Mouse (Mus musculus) 3134 (cell line): ENCODE data around the gene Ankle1.
A peak's percentile ranks its signal among the peaks of the same experiment; 100 is the strongest.

Source experiments
- DNase-seq: peaks from one replicate; pipeline ENCODE4 v3.0.0-alpha.2; 2011; ENCODE audit warnings: low spot score; ENCODE audit not compliant: insufficient read length; ENCODE audit errors: extremely low read depth

Ankle1 gene

DNA sequence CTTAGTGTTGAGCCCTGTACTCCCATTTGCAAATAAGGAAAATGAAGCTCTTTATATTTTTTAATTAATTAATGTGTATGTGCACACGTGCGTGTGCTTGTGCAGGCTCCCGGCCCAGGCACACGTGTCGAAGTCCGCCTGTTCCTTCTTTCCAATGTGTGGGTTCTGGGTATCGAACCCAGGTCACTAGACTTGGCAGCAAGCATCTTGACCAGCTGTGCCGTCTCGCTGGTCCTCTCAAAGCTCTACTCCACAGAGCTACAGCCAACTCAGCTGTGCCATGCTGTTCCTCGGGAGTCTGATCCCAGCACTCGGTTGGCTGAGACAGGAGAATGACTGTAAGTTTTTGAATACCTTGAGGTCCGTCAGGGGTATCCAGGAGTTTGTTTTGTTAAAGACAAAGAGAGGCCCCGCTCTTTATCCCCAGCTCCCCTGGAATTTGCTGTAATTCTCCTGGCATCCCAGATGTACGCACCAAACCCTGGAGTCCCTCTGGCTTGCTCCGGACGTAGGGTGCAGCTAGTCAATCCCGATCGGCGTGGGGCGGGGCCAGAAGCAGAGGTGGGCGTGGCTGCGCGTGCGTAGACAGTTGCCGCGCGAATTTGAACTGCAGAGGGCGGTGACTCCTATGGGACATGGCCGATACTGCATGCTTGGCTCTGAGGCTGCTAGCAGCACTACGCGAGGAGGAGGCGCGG is at the start of gene Ankle1:
TSS of gene Ankle1 (plus strand) at position 610 of the 698 bp plus-strand sequence.
- DNase-seq = peak; percentile 98

DNA sequence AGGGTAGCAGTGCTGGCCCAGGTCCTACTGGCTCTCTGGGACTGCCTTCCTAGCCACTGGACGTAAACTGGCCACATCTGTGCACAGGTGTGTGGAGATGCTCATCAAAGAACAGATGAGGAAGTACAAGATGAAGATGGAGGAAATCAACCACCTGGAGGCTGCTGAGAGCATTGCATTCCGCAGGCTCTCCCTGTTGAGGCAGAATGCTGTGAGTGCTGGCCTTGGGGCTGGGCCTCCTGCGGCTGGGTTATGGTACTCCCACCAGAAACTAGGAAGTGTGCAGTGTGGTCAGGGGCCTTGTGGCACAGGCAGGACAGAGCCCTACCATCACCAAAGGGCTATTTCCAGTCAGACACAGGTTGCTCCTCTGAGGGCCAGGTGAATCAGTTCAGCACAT is 47.8 kb upstream of the Ankle1 start:
- no peak for DNase-seq

DNA sequence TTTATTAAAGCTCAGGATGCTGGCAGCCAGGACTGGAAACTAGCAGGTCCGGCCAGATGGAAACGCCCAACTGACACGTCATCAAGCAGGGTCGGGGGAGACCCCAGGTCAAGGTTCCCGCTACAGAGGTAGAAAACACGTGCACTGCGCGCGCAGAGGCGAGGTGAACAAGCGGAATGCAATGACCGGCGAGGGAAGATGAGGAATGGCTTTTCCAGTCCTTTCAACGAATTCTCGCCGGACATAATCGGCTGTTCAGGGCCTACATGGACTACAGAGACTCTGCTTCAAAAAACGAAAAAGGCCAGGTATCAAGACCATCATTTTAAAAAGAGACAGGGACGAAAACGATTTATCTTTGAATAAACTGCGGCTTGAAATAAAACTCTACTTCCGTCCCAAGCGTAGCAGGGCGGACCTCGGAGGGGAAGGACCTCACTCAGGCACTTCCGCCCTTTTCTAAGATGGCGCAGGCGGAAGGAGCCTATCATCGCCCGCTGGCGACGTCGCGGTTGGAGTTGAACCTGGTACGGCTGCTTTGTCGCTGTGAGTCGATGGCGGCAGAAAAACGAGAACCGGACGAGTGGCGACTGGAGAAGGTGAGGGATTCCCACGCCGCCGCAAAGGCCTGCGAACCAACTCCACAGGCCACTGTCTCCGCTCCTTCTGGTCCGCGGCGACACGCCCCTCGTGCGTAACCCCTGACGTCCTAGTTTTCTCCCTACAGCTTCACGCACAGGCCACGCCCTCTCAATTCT is 38.9 kb upstream of the Ankle1 start, which contains the start of gene Use1:
TSS of gene Use1 (plus strand) at position 78 of the 758 bp plus-strand sequence.
- peak; percentile 95 for DNase-seq

DNA sequence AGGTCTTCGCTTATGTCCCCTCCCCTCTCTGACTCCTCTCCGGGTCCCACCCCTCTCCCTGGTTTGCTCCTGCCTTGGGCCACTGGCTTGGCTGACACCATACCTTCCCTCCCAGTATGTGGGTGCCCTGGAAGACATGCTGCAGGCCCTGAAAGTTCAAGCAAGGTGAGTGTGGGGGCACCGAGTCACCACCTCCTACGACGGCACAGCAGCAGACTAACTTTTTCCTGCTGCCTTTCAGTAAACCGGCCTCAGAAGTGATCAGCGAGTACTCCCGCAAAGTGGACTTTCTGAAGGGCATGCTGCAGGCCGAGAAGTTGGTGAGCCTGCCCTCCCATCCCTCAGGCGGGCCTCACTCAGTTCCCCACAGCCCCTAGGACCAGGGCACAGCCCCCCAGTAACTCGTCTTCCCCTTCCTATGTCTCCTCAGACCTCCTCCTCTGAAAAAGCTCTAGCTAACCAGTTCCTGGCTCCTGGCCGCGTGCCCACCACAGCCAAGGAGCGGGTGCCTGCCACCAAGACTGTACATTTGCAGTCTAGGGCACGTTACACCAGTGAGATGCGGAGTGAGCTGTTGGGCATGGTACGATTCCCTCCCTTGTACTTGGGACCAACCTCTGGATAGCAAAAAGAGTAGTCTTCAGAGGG is 38.2 kb upstream of the Ankle1 start:
- no peak for DNase-seq

DNA sequence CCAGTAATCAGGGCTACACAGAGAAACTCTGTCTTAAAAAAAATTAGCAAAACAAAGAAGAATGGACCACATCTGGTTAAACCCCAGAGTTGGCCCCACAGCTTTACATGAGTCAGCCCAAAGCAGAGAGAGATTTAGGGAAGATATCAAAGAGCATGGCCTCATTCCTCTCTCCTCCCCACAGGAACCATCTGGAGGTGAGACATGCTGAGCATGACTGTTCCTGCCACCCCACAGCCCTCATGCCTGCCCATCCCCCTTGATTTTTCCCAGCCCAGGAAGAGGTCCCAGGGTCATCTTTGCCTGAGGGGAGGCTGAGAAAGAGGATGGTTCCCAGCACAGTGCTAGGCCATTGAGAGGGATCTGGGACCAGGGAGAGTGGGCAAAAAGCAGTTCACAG is 37.4 kb upstream of the Ankle1 start:
- DNase-seq = no peak

DNA sequence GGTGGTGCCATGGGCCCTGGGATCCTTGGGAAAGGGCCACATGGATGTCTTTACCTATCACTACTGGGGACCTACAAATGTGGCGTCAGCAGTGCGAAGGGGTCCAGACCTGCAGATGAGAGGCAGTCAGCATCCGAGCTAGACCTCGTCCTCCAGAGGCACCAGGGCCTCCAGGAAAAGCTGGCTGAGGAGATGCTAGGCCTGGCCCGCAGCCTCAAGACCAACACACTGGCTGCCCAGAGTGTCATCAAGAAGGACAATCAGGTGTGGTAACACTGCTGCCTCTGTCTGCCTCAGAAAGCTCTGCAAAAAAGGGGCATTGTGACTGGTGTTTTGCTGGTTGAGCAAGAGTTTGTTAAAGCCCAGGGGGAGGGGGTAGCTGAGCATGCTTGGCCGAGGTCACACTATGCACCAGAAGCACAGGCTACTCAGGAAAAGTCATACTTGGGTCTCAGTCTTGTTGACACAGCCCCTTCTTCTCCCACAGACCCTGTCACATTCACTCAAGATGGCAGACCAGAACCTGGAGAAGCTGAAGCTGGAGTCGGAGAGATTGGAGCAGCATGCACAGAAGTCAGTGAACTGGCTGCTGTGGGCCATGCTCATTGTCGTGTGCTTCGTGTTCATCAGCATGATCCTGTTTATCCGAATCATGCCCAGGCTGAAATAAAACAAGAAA is 36.6 kb upstream of the Ankle1 start:
- no peak for DNase-seq

DNA sequence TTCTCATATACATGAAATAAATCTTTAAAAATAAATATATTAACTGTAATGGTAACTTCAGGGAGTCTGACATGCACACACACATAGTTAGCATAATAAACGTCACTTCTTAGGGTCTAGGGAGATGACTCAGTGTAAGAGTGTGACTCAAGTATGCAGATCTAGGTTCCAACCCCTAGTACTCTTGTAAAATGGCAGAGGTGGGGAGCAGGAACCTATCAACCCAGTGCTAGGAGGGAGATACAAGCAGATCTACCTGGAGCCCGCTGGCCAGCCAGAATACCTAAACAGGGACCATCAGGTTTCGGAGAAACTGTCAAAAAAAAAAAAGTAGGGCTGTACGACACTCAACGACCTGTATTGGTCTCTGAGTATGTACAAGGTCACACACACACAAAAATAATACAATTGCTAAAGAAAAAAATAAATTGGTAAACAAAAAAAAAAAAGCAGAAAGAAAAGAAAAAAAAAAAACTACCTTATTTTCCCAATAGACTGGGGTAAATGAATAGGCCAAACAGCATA is 35.0 kb upstream of the Ankle1 start:
- DNase-seq = peak; percentile 46

DNA sequence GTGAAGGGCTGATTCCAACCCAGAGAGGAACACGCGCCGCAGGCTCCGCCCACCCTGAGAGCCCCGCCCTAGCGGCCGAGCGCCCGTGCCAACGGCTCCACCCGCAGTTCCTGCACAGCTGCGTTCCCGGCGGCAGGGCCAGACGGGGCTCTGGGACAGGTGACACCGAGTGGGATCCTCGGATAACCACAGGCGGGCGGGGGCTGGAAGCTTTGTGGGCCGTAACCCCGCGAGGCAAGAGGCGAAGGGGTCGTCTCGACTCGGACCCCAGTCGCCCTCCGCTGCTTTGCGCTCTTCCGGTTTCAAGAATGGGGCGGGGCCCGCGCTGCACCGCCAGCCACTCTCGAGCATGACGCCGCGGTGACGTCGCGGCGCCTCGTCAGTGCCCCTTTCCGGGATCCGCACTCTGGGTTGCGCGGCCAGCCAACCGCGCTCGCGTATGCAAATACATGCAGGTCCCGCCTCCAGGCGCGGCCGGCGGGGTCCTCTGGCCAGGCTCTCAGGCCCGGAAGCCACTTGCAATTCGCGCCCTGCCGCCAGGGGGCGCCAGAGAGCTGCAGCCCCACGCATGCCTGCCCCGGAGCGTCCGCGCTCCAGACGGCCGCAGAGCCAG is 34.5 kb upstream of the Ankle1 start, which contains the start of gene Ocel1:
TSS of gene Ocel1 (plus strand) at position 63 of the 613 bp plus-strand sequence.
- DNase-seq = peak; percentile 98

DNA sequence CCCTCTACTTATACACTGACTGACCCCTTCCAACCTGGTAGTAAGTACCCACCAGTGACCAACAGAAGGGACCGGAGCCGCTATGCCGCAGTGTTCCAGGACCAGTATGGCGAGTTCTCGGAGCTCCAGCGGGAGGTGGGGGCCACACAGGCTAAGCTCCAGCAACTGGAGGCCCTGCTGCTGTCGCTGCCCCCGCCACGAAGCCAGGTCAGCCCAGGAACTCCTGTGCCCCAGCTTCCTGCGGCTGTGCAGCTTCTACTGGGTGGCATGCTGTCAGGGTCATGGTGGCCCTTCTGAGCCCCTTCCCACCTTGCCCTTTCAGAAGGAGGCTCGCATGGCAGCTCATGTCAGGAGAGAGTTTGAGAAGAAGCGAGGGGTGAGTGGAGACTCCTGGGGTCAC is 33.4 kb upstream of the Ankle1 start:
- no peak for DNase-seq

DNA sequence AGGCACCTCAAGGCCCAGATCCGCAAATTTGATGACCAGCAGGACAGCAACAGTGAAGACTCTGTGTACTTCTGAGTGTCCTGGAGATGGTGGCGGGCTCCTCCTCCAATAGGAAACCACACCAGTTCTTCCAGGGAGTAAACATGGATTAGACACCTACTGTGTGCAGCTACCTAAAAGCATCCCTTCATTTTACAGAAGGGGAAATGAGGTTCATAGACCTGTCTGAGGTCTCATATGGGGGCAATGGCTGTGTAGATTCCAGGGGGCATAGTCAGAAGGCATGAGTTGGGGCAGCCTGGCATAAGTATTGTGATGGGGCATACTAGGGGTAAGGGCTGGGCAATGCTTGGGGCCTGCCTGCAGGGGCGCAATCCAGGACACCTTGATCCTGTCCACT is 32.8 kb upstream of the Ankle1 start:
- no peak for DNase-seq

DNA sequence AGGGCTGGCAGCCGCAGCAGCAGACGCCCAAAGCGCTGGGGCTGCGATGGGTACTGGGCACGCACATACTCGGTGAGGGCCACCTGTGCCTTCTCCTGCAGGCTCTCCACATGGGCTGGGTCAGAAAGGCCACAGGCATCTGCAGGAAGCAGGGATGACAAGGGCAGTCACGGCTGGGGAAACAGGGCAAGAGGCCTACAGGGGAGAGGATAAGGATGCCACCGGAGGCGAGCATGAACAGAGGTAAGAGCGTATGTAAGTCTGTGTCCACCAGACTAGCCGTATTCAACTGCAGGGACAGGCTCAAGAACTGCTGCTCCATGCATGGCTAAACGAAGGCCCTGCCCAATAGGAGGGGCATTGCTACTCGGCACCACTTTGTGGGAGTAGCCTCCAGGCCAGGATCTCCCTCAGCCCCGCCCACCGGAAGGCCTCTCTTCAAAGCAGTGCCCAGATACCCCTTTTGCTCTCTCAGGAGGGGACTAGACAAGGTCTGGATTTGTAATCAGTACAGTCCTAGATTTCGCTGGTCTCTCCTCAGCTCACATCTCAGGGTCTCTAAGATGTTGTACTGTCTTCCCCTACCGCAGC is 31.1 kb upstream of the Ankle1 start:
- DNase-seq = no peak

DNA sequence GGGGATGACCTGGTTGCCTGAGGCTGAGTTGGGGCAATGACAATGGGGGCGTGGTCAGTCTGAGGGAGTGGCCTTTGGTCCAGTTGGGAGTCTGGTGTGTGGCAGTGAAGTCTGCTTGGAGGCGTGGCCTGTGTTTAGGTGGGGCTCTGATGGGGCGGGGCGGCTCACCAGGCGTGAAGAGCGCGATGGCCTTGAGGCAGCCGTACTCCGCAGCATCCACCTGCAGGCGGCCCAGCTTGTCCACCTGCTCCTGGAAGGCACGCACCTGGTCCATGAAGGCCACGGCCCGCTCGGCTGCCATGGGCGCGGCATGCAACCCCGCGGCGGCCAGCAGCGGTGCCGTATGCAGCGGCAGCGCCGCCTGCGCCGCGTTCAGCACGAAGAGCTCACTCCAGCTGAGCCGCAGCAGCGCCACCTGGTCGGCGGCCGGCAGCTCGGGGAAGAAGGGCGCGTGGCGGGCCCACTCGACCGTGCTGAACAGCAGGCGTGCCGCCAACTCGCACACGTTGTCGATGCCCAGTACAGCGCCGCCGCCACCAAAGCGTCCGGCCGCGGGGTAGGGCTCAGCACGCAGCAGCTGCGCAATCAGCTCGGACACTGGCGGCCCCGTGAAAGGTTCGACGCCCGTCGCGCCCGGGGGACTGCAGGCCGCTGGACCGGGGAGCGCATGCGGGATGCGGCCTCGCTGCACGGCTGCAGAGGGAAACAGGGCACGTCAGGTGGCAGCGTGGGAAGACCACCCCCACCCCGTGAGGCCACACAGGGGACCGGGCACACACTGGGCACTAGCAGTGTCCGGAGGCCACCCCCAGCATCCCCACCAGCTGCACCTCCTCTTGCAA is 30.0 kb upstream of the Ankle1 start:
- DNase-seq = no peak

DNA sequence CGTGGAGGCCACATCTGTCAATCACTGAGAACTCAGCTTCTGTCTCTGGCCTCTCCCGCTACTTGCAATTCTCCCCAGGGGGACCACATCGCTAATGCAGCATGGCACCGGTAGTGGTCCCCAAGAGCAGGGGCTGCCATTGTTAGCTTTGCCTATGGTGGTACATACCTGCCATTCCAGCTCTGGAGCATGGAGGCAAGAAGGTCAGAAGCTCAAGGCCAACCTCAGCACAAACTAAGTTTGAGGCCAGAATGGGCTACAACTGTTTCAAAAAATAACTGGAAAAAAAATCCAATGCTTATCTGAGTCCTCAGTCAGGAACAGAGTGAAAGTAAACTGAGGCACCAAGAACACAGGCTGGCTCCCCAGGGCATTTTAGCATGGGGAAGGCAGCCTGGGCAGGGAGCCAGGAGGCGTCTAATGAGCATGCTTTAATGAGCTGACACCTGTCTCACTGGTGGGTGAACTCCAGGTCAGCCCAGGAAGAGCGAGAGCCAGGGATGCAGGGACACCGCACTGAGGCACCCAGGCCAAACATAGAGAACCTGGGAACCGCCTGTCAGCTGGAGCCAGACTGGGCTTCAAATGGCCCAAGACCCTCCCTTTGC is 29.3 kb upstream of the Ankle1 start:
- no peak for DNase-seq

DNA sequence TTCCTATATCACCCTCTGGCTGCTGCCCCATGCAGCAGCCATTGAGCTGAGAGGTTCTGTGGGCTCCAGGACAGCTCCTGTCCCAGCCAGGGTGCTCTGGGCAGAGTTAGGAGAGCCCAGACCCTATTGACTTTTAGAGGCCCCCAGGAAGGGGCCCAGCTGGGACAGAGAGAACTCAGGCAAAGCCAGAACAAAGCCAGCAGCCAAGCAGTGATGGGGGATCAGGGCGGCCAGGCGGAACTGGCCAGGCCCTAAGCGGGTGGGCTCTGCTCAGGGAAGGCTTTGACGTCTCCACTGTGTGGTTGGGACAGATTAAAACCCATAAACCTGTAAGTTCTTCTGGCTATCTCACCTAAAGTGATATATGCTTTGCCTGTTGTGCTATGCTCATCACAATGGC is 26.8 kb upstream of the Ankle1 start:
- no peak for DNase-seq

DNA sequence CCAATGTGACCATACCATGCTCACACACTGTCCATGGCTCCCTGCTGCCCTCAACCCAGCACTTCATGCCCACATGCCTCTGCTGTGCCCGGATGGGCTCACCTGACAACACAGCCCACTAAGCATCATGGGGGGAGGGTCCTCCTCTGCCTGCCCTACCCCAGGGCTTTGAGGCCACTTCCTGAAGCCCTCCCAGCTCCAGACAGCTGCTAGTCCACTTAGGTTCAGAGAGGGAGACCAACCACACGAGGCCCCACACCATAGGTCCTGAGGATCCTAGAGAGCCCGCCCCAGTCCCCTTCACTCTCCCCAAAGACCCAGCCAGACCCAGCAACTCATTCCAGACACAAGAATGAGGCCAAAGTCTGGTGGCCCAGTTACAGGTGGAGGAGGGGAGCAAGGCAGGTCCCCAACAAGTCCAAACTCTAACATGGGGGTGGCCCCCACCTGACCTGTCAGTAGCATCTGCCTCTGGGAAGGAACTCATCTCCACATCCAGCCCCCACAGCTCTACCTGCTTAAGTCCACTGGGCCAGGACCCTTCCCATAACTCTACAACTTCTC is 26.2 kb upstream of the Ankle1 start:
- DNase-seq = no peak

DNA sequence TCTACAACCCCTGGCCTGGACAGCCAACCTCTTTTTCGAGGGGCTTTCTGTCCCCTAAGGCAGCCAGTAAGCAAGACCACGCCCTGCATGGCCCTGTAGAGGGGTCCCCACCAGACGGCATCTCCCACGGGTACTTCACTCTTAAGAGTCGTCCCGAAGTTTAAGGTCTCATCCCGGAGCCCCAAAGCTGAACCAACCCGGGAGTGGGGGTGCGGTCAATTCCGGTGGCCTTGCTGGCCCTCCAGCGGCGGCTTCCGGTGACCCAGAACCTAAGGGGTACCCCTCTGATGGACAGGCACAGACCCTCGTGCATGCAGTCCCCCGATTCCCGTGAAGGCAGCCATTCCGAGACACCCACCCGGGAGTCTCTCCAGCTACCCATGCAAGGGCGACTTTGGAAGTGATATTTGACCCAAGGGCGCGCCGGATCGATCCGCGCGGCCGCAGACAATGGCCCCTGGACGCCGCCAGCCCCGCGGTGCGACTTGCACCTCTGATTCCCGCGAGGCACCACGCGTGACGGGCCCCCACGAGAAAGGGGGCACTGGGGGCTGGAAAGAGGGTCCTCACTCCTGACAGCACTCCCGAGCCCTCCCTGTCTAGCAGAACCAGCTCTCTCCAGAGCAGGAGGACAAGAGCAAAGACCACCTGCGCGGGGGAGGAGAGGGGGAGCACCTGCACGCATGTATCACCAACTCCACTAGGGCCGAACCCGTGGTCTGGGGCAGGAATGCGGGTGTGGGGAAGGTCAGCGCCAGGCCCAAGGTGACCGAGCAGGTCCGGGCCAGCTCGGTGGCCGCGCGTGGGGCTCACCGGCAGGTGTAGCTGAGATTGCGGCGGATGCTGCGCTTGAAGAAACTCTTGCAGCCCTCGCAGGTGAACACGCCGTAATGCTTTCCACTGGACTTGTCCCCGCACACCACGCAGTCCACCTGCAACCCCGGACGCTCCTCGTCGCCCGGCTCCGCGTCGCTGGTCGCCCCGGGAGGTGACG is 25.3 kb upstream of the Ankle1 start:
- DNase-seq = peak; percentile 52

DNA sequence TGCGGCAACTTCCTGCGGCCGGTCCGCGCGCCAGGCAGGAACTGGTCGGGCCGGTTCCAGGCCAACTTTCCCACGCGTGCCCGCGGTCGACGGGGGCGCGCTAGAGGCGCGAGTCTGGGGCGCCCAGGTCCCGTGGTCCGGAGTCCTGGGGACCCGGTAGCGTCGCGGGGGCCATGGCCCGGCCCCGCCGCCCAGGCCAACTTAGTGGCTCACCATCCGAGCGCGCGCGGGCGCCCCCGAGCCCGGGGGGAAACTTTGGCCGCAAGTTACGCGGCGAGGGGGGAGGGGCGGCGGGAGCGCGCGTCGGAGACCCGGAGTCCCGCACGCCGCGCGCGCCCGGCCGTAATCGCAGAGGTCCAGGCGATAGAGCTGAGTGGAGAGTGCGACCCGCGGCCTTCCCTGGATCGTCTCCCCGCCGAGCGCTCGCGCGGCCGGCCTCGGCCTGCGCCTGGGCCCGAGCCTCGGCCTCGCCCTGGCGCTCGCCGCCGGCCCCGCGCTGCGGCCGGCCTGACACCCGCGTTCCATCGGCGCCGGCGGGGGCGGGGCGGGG is 24.3 kb upstream of the Ankle1 start, which contains the start of gene Nr2f6:
TSS of gene Nr2f6 (minus strand) at position 540 of the 550 bp plus-strand sequence.
- DNase-seq = peak; percentile 73
